Mouse (Mus musculus): ENCODE results near the gene Ccnb2.
A peak's percentile ranks its signal among the peaks of the same experiment; 100 is the strongest.
"Not testable (repeated sequence)": the region's sequence is repeated elsewhere in the genome, so short reads cannot be mapped to it uniquely, and the experiment has no call there.

Gene Ccnb2

GRCm38 (mm10) chr9:70421257-70422056 lies at the start of gene Ccnb2:
Ccnb2 (minus strand) TSS chr9:70421547.
- DNase-seq (ENCODE audit: low spot score in 2 of 2) = peak; percentile 65 to 68

- not testable (repeated sequence) for DNase-seq (ENCODE audit: low spot score in 2 of 2)
These were observed 41.7 kb upstream of the Ccnb2 start for GRCm38 (mm10) chr9:70463091-70463490.

- no peak for DNase-seq (ENCODE audit: low spot score in 2 of 2)
These were observed 31.0 kb upstream of the Ccnb2 start for GRCm38 (mm10) chr9:70452371-70452770.

GRCm38 (mm10) chr9:70449072-70449471 lies 27.7 kb upstream of the Ccnb2 start:
- DNase-seq (ENCODE audit: low spot score in 2 of 2) = no peak

DNA sequence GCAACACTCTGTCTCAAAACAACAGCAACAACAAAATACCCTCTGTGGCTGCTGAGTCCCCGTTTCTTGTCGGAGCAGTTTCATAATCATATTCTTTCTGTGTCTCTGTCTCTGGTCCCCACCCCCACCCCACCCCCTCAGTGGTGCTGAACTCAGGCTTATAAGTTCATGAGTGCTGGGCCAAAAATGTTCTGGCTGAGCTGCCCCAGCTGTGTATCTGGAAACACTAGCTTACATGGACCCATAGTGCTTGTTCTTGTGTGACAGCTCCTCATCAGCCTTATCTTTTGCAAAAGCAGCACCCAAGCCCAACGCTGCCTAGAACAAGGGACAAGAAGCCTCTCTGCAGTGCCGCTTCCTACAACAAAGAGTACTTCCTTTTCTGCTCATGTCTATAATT lies 18.6 kb upstream of the Ccnb2 start:
- no peak for DNase-seq (ENCODE audit: low spot score in 2 of 2)

- no peak for DNase-seq (ENCODE audit: low spot score in 2 of 2)
These were observed 1.3 kb upstream of the Ccnb2 start for GRCm38 (mm10) chr9:70422661-70423060.

GRCm38 (mm10) chr9:70416412-70416811 lies 4.9 kb downstream of the Ccnb2 start:
- no peak for DNase-seq (ENCODE audit: low spot score in 2 of 2)

DNA sequence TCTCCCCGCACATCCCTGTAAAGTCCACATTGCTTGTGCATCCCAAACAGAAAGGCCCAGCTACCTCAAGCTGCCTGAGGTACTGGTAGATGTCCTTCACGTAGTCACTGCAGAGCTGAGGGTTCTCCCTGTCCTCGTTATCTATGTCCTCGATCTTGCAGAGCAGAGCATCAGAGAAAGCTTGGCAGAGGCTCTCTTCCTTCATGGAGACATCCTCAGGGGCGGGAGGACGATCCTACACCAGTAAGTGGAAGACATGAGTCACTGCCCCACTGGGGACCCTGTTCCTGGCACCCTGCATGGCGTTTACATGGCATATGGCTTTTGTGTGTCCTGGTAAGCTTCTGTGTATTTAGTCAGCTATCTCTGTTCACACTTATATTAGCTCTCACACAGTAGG lies 8.3 kb downstream of the Ccnb2 start:
- no peak for DNase-seq (ENCODE audit: low spot score in 2 of 2)

GRCm38 (mm10) chr9:70410668-70411067 lies 10.7 kb downstream of the Ccnb2 start:
- no peak for DNase-seq (ENCODE audit: low spot score in 2 of 2)

DNA sequence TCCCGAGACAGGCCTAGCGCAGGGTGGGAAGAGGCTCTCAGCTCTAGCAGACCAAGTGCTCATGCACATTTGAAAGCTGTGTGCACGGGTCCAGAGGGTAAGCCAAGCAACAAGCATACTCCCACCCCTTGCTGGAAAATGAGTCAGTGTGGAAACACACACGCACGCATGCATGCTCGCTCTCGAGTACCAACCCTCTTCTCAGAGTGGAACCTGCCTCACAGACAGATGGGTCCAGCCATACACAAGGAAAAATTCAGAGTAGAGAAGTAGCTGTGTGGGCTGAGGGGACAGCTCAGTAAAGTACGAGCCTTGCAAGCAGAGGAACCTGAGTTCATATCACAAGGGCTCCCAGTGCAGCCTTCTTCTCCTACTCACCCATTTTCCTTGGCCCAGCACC lies 11.6 kb downstream of the Ccnb2 start:
- DNase-seq (ENCODE audit: low spot score in 2 of 2) = no peak

- no peak for DNase-seq (ENCODE audit: low spot score in 2 of 2)
These were observed 12.6 kb downstream of the Ccnb2 start for GRCm38 (mm10) chr9:70408791-70409190.

DNA sequence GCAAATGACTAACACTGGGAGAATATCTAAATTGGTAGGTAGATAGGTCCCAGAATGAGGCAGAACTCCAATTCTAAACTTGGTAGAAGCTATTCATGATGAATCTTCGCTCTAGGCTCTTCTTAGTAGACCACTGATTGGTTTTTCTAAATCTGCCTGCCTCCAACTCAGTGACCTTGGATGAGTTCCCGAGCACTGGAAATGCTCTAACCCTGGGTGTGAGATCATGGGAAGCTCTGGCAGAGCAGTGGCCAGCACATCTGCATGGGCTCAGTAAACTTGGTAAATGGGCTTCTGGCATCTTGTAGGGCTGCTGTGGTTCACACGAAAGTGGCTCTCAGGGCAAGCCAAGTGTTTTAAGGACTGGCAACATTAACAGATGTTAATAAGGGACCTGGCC lies 14.8 kb downstream of the Ccnb2 start:
- DNase-seq (ENCODE audit: low spot score in 2 of 2) = no peak

DNA sequence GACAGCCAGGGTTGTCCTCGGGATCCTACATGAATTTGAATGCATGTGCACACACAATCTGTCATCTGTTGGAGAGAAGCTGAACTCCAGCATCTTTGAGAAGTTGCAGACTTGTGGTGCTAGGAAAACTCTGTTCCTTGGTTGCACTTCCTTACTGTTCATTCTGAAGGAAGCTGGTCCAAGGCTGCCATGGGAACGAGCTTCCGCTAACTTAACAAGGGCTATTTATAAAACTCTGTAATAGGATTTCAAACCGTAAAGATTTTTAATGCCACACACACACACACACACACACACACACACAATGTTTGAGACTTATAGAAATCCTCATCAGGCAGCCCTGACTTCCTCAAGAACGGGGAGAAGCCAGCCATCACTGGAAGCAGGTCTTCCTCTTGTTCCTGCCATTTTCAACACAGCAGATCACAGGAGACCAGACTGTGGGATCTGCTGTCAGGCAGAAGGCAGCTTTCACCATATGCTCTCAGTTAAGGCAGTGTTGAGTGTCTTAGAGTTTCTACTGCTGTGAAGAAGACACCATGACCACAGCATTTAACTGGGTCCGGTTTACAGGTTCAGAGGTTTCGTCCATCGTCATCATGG lies 19.3 kb downstream of the Ccnb2 start:
- DNase-seq (ENCODE audit: low spot score in 2 of 2) = no peak

DNA sequence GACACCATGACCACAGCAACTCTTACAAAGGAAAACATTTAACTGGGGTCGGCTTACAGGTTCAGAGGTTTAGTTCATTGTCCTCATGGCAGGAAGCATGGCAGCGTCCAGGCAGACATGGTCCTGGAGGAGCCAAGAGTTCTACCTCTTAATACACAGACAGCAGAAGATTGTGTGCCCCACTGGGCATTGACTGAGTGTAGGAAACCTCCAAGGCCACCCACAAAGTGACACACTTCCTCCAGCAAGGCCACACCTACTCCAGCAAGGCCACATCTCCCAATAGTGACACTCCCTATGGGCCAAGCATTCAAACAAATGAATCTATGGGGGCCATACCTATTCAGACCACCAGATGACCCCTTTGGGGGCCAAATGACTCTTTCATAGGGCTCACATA lies 25.3 kb downstream of the Ccnb2 start:
- no peak for DNase-seq (ENCODE audit: low spot score in 2 of 2)

- no peak for DNase-seq (ENCODE audit: low spot score in 2 of 2)
These were observed 25.7 kb downstream of the Ccnb2 start for GRCm38 (mm10) chr9:70395617-70396016.

- DNase-seq (ENCODE audit: low spot score in 2 of 2) = peak; percentile 13 to 34
These were observed 28.8 kb downstream of the Ccnb2 start for GRCm38 (mm10) chr9:70392563-70392907.

DNA sequence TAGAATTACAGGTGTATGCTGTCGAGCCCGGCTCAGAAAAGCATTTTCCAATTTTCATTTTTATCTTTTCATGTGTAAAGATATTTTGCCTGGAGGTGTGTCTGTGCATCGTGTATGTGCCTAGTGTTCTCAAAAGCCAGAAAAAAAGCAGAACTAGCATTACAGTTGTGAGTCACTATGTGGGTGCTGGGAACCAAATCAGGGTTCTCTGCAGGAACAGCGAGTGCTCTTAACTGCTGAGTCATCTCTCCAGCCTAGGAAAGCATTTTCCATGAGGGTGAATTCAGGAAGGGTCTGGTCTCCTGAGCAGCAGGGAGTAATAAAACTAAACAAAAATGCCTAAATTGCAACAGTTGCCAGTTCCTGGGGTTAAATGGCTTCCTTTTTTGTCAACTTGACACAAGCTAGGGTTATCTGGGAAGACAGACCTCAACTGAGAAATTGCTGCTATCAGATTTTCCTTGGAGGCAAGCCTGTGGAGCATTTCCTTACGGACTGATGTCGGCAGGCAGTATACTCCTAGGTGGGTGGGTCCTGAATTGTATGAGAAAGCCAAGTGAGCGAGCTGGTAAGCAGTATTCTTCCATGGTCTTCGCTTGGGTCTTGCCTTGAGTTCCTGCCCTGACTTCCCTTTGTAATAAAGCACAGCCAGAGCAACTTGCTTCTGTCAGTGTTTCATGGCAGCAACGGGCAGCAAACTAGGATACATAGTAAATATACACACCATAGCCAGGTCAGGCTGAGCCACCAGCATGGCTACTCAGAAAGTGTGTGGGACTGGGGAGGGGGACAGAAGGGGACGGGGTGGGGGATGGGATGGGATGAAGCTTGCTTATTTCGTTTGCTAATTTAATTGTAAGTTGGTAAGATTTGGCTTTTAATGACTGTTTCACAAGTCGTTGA lies 29.4 kb downstream of the Ccnb2 start:
- DNase-seq (ENCODE audit: low spot score in 2 of 2) = no peak

- DNase-seq (ENCODE audit: low spot score in 2 of 2) = no peak
These were observed 30.3 kb downstream of the Ccnb2 start for GRCm38 (mm10) chr9:70391042-70391441.

GRCm38 (mm10) chr9:70389548-70389947 lies 31.8 kb downstream of the Ccnb2 start:
- no peak for DNase-seq (ENCODE audit: low spot score in 2 of 2)

GRCm38 (mm10) chr9:70387410-70388119 lies 33.8 kb downstream of the Ccnb2 start:
- DNase-seq (ENCODE audit: low spot score in 2 of 2) = no peak

- DNase-seq (ENCODE audit: low spot score in 2 of 2) = no peak
These were observed 36.2 kb downstream of the Ccnb2 start for GRCm38 (mm10) chr9:70384958-70385728.

Data from frontal cortex, postnatal 25 days (tissue).